Mouse (Mus musculus): ENCODE data around the gene D5Ertd579e. TPM values are rescaled to one million over a fixed set of nuclear protein-coding genes. Genes with fewer than 3 reads are reported as not detected.

Gene D5Ertd579e
- total RNA-seq, 2 experiments from 2014 or later = 20.0 to 36.0 TPM

- peak; percentile 75 for ATAC-seq (ENCODE audit: poor library complexity, severe bottlenecking)
These were observed 121.5 kb downstream of the D5Ertd579e start for GRCm38 (mm10) chr5:36574147-36574870.

- peak; percentile 30; the same call in 1 of the 2 replicates for ATAC-seq (ENCODE audit: poor library complexity, severe bottlenecking)
These were observed 122.5 kb downstream of the D5Ertd579e start for GRCm38 (mm10) chr5:36573354-36573753.

GRCm38 (mm10) chr5:36571371-36571770 is 124.5 kb downstream of the D5Ertd579e start:
- no peak for ATAC-seq (ENCODE audit: poor library complexity, severe bottlenecking)

- no peak for ATAC-seq (ENCODE audit: poor library complexity, severe bottlenecking)
These were observed 125.1 kb downstream of the D5Ertd579e start for GRCm38 (mm10) chr5:36570546-36571245.

GRCm38 (mm10) chr5:36570098-36570497 is 125.7 kb downstream of the D5Ertd579e start:
- ATAC-seq (ENCODE audit: poor library complexity, severe bottlenecking) = no peak

- no peak for ATAC-seq (ENCODE audit: poor library complexity, severe bottlenecking)
These were observed 127.7 kb downstream of the D5Ertd579e start for GRCm38 (mm10) chr5:36568118-36568517.

- no peak for ATAC-seq (ENCODE audit: poor library complexity, severe bottlenecking)
These were observed 128.2 kb downstream of the D5Ertd579e start for GRCm38 (mm10) chr5:36567627-36568026.

- ATAC-seq (ENCODE audit: poor library complexity, severe bottlenecking) = no peak
These were observed 131.3 kb downstream of the D5Ertd579e start for GRCm38 (mm10) chr5:36564530-36564929.

- ATAC-seq (ENCODE audit: poor library complexity, severe bottlenecking) = peak; percentile 72
These were observed 132.1 kb downstream of the D5Ertd579e start for GRCm38 (mm10) chr5:36563741-36564140.

GRCm38 (mm10) chr5:36562791-36563445 is 132.9 kb downstream of the D5Ertd579e start:
- ATAC-seq (ENCODE audit: poor library complexity, severe bottlenecking) = peak; percentile 90

GRCm38 (mm10) chr5:36561509-36561908 is 134.3 kb downstream of the D5Ertd579e start:
- ATAC-seq (ENCODE audit: poor library complexity, severe bottlenecking) = no peak

GRCm38 (mm10) chr5:36560490-36560889 is 135.3 kb downstream of the D5Ertd579e start:
- ATAC-seq (ENCODE audit: poor library complexity, severe bottlenecking) = no peak

- no peak for ATAC-seq (ENCODE audit: poor library complexity, severe bottlenecking)
These were observed 136.2 kb downstream of the D5Ertd579e start for GRCm38 (mm10) chr5:36559510-36560235.

GRCm38 (mm10) chr5:36559106-36559505 is 136.7 kb downstream of the D5Ertd579e start:
- ATAC-seq (ENCODE audit: poor library complexity, severe bottlenecking) = no peak

- ATAC-seq (ENCODE audit: poor library complexity, severe bottlenecking) = no peak
These were observed 137.3 kb downstream of the D5Ertd579e start for GRCm38 (mm10) chr5:36558526-36558925.

GRCm38 (mm10) chr5:36557584-36558308 is 138.1 kb downstream of the D5Ertd579e start:
- no peak for ATAC-seq (ENCODE audit: poor library complexity, severe bottlenecking)

GRCm38 (mm10) chr5:36556906-36557305 is 138.9 kb downstream of the D5Ertd579e start:
- no peak for ATAC-seq (ENCODE audit: poor library complexity, severe bottlenecking)

GRCm38 (mm10) chr5:36556289-36556688 is 139.5 kb downstream of the D5Ertd579e start:
- no peak for ATAC-seq (ENCODE audit: poor library complexity, severe bottlenecking)

GRCm38 (mm10) chr5:36554496-36554895 is 141.3 kb downstream of the D5Ertd579e start:
- ATAC-seq (ENCODE audit: poor library complexity, severe bottlenecking) = no peak

- ATAC-seq (ENCODE audit: poor library complexity, severe bottlenecking) = peak; percentile 70
These were observed 141.9 kb downstream of the D5Ertd579e start for GRCm38 (mm10) chr5:36553886-36554285.

Measured in megakaryocyte, adult 5-6 weeks (primary cell).